Mouse (Mus musculus) gastrocnemius, adult 8-10 months (tissue): ENCODE results near the gene Gjb2. TPM values are rescaled to one million over a fixed set of nuclear protein-coding genes. Genes with fewer than 3 reads are reported as not detected.

Experiments used
- DNase-seq, 2 experiments: peaks; one replicate each; pipeline ENCODE4 v3.0.0; 2022; ENCODE audit warnings: low spot score in 2 of 2
- total RNA-seq, 4 experiments: library from RNA; stranded (reverse); gene quantifications; 2 replicates each; pipeline ENCODE4 v1.2.4; 2022

Gjb2 gene
- total RNA-seq, result under 1 TPM in 3 of 4 experiments, not detected in 1; 0.16 to 0.46 (median 0.24) TPM

DNA sequence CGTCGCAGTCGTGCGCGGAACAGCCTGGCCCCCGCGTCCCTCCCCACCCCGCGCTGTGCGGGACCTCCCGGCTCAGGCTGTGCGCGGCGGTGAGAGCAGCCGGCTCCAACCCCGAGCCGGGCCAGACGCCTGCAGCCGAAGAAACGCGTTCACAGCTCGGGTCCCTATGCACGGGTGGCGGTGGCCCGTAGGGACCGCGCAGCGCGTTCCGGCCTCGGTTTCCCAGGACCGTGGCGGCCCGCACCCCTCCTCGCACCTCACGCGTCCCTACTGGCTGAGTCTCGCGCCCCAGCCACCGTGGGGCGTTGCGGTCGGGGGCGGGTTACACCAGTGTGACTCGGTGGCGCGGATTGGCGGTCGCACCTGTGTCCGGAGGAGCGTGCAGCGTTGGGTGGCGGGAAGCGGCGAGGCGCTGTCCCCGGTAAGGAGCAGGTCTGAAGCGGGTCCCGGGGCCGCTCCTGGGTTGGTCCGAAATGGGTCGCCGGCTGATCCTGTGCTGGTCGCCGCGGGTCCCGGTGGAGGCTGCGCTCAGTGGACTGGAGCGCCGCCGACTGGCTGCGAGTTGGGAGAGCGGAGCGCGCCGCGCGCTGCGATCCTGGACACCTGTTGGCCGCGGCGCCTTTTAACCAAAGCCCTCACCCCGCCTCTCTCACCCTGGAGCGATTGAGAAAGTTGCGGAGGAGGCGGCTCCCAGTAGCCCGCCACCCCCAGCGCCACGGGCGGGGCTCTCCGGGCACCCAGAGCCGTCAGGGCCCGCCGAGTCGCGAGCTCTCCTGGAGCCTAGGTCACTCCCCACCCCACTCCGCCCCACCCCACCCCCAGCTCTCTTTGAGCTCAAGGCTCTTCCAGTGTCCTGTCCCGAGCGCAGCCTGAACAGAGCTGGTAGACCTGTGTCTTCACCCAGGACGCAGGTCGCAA lies at the start of gene Gjb2:
TSS of gene Gjb2 (minus strand) at position 597 of the 918 bp plus-strand sequence.
- DNase-seq, result no peak

DNA sequence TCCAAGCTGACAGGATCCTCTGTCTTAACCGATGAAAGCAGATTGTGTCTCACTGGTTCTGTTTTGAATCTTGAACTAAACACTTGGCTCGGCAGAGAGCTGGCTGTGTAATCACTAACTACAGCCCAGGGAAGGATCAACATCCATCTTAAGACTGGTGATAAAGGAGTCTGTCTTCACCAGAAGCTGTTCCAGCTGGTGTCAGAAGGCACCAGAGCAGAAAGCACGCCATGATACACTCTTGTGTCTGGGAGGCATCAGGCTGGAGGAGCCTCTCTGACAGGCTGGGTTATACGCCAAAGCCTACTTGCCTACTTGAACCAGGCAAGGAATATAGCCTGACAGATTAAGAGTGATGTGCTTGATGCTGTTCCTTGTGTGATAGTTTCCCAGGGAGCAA lies 41.2 kb upstream of the Gjb2 start:
- DNase-seq, result no peak

DNA sequence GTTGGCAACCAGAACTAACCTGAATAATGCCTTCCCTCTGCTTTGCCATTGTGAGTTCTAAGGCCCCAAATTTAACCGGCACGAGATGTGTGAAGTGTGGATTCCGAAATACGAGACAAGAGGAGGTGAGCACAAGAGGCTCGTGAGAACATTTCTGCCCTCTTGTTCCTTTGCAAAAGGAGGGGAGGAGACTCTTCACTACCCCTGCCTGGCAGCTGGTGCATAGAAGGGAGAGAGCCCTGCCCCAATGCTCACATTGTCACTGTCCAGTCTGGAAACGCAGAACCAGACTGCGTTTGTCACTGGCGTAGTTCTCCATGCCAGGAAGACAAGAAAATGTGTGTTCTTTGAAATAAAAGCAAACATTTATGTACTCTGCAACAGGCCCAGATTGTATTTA lies 30.8 kb upstream of the Gjb2 start:
- no peak for DNase-seq

DNA sequence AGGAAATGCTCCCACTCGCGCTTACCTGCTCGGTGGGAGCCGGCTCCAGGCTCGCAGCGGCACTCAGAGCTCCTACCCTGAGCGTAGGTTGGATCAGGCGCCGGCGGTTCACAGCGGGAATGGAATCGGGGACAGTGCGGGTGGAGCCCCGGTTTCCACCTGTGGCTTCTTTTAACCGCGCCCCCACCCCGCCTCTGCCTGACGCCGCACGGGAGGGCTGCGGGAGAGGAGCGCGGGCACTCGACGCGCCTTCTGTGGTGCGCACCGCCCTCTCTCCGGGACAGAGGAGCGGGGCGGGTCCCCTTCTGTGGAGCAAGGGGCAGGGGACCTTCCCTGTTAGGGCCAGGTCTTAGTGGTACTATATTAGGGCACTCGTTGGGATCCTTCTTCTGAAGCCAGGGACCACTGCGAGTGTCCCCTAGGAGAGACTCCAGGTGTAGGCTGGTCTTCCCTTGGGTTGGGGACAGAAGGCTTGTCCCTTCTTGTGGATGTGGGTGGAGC lies 28.7 kb upstream of the Gjb2 start, which contains the start of gene Gjb6:
TSS of gene Gjb6 (minus strand) at position 451 of the 501 bp plus-strand sequence.
- no peak for DNase-seq

DNA sequence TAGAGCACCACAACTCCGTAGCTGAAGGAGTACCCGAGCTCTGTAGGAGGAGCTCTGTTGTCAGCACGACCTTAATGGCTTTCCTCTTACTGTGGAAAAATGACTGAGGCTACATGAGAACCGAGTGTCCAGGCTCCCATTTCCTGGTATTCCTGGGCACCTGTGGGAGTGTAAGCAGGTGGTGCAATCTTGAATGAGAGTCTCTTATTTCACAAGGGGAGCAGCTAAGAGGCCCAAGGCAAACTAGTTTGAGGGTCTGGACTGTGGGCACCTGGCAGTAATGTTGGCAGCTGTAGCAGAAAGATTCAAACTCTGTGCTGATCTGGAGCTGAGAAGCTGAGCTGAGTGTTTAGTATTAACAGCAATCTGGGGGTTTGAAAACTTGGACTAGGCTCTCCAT lies 22.9 kb upstream of the Gjb2 start:
- DNase-seq, result no peak

DNA sequence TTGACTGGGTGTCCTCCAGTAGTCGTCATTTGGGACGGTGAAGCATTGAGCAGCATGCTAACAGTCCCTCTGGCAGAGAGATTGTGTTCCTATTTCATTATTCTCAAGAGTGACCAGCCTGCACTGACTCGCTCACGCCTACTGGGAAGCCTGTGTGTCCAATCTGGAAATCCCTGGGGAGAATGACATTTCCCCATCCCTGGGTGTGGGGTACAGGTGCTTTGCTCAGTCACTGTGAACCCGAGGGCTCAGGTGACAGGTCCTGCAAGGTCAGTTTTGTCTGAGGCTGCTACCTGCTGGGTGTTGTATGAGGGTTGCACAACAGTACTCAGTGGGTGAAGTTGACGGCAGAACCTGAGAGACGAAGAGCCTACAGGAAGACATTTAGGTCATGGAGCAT lies 17.8 kb upstream of the Gjb2 start:
- no peak for DNase-seq

DNA sequence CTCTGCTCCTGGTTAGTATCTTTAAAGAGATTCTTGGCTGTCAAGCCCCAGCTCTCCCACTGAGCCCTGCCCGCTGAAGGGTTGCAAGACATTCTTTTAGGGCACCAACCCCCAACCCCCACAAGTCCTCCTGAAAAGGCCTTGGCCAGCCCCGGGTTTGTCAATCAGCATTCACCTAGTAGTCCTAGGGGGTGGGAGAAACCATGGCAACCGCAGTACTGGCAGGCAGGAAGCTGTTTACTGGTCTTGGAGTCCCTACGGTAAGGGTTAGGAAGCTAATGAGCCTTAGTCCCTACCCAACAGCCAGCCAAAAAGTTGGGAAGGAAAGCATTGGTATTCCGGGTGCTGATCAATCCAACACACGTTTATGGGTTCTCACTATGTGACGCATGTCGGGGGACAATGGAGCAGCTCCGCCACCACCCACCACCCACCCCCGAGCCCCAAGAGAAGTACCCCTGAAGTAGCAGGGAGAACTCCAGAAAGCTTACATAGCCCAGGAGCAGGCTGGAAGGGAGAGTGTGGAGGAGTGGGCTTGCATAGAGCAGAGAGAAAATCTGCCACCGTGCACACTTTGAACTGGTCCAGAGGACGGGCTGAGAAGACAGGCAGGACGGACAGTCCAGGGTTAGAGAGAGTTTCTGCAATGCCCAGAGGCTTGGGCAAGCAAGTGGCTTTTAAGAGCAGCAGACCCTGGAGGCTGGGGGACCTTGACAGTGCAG lies 11.5 kb upstream of the Gjb2 start, which contains the start of gene Gm4491:
TSS of gene Gm4491 (minus strand) at position 61 of the 722 bp plus-strand sequence.
- DNase-seq, result no peak

DNA sequence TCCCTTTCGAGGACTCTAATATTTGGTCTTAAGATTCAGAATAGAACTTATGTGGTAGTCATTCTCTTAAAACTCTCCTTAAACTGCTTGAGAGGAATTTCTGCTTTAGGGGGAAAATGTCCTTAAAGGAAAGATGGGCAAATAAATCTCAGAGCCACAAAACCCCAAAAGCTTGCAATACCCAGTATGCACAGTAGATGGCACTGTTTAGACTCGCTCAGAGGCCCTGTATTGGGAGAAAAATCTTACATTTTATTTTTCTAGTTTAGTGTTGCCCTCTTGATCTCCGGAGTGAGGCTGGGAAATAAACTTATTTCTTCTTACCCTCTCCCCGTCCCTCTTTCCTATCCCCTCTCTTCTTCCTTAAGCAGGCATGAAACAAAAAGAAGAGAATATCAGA lies 4.7 kb upstream of the Gjb2 start:
- DNase-seq, result no peak

DNA sequence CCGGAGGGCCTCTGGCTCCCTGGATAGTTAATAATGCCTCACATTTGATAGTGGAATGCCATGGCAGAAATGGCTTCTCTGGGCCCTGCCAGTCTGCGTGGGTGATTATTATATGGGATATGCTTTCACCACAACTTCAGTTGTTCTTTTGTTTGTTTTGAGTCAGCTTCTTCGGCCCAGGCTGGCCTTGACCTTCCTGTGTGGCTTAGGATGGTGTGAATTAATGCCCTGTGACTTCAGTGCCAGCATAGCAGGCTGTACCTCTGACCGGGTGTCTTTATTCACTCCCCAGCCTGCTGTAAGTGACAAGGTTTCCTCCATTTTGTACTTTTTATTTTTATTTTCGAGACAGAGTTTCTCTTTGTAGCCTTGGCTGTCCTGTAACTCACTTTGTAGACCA lies 3.4 kb upstream of the Gjb2 start:
- DNase-seq, result no peak

DNA sequence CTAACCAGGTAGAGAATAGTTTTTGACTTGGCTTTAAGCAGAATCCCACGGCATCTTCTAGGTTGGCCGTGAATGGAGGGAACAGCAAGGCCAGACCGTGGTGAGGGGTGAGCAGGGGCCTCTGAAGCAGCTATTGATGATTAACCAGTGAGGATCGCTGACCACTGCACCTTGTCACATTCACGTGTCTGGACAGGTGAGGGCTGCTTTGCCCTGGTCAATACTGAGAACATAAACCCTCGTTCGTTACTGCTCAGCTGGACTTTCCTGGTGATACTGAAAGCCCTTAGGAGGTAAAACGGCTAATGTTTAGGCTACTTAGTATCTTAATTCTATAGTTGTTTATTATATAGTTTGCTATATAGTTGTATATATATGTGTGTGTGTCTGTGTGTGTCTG lies 2.6 kb upstream of the Gjb2 start:
- DNase-seq, result no peak

DNA sequence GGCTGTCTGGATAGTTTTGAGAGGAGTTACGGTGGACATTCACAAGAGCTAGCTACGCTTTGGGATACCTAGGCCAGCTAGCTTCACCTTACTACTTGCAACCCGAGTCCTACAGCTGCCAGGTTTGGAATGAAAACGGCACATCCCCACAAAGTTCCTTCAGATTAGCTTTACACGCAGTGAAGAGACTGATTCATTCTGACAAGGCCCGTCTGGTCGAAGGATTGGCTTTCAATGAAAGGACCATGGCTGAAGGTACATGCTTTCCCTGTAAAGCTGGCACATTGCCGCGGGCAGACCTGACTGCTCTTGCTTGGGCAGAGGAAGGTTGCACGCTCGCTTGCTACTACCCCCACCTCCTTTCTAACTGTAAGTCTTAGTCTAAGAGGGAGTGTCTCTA lies 1.2 kb upstream of the Gjb2 start:
- no peak for DNase-seq

DNA sequence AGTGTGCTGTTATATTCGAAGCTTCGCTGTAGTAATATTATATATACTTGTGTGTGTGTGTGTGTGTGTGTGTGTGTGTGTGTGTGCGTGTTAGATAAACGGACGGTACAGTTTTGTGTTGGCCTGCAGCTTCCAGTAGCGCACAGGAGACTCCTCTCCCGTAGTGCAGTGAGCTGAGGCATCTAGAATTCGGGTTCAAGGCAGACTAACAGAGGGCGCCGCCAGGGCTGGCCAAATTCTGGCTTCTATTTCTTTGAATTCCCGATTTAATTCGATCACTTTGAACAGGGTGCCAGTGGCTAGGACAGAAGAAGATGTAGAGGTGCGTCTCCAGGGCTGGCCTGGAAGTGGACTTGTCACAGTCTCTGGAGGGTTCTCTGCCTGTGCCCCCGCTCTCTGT lies 609 bp upstream of the Gjb2 start:
- DNase-seq, result no peak

DNA sequence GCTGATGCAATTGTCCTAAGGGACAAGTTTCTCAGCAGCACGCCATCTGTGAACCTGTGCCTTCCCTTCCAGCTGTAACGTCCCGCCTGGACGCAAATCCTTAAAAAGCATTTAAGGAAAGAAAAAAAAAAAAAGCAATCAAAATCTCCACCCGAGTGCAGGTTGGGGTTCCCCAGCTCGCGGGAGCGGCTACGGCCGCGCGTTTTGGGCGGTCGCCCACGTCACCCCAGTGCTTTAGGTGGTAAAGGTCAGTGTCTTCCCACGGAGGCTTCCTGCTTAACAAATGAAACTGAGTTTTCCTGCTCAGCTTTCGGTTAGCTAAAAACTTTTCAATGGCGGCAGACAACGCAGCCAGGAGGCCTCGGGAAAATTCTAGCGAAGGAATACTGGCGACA lies 794 bp downstream of the Gjb2 start:
- DNase-seq, result no peak

DNA sequence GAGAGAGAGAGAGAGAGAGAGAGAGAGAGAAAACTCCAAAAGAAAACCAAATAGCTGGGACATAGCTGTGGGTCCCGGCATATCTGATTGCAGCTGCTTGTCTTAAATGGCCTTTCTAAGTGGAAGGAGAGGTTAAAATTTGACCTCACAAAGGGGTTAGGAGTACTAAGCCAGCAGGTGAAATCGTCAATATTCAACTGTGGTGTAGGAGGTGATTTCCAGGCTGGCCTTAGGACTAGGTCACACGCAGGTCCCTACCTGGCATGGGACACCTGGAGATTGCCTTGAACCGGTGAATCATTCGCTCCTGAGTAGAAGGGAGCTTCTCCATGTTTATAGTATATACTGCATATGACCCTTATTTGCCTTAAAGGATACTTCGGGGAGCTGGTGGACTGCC lies 1.4 kb downstream of the Gjb2 start:
- DNase-seq, result no peak

DNA sequence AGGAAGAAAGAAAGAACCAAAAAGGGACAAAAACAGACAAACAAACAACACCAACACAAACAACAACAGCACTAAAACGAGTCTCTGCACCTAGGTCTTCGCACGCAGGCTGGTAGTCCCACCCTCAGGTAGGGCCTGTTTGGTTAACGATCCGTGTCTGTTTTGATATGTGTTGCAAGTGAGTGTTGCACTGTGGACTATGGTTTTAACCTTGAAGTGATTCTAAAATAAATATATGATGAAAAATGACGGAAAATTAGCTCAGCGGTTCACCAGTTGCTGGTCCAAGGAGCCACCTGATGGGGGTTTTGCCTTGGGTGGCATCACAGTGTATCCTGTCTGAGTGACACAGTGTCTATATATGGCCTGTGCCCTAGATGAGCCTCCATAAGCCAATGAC lies 2.9 kb downstream of the Gjb2 start:
- no peak for DNase-seq

DNA sequence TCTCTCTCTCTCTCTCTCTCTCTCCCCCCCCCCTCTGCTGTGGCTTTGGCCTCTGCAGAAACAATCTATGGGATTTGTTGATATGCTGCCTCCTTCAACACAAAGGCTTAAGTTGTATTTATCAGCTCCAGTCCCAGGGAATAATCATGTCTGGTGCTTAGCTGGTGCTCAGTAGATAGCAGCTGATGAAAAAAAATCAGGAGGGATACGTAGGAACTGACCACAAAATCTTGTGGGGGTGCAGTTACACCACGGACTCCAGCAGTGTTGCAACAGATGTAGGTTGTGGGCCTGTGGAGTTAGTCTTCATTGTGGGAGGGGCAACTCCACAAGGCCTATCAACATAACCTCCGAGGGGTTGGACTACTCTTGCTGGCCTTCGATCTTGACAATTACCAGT lies 8.6 kb downstream of the Gjb2 start:
- DNase-seq, result no peak

DNA sequence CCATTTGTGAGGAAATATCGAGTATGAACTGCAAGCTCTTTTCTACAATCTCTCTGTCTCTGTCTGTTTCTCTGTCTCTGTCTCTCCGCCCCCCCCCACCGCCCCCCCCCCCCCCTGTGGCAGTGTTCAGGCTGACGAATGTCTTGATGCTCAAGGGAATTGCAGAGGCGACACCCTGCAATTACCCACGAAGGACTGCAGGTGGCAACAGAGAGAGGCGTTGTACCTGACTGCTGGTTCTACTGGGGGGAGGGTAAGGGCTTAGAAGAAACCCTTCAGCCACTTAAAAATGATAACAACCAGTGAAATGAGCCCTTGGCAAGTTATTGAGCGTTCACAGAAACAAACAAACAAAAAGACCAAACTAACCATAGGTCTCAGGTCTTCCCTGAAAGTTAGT lies 11.5 kb downstream of the Gjb2 start:
- DNase-seq, result no peak

DNA sequence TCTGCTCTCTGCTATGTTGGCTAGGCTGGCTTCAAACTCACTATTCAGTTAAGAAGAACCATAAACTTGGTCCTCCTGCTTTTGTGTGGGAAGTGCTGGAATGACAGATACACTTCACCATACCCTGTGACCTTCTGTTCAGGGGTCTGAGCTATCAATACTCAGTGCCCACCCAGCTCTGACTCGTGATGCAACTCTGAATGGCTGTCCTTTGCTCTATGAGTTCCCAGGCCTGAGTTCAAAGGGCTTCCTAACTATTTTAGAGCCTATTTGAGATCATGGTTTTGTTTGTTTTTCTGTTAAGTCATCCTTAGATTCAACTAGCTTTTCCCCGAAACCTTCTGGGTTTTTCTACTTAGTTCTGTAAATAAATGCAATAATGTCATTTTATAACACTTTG lies 14.5 kb downstream of the Gjb2 start:
- DNase-seq, result no peak

DNA sequence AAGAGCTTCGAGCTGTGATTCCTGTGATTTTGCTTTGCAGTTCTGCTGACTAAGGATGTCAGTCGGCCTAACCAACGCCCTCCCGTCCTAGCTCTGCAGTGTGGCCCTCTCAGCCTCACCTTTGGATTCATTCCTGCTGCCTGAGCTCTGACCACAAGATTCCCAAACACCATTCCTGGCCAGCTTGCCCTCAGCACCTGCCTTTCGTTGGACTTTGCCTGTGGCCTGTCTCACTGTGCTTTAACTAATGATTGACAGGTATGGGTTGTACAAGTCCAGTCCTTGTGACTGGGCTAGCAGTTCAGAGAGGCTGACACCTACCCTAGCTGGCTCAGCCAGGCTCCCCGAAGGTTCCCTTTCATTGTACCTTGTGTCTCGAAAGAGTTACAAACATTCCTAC lies 15.4 kb downstream of the Gjb2 start:
- DNase-seq, result no peak

DNA sequence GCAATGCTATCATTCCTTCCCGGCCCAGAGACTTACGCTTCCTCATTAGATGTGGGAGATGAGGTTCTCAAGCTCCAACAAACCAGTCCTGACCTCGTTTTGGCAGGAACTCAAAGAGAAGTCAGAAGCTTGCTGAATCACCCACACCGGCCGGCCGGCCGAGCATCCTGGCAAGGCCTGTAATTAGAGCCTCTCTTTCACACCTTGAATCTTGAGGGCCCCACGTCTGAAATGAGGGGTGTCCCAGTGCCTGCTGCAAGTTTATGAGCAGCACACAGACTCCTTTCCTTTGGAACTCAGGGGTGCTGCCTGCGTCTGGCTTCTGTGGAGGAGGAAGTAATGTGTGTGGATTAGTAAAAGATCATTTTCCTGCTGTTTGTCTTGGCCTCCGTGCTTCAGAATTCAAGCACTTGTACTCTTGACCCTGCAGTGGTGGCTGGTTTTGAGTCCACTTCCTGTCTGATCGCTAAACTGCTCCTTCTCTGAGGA lies 20.3 kb downstream of the Gjb2 start:
- no peak for DNase-seq

DNA sequence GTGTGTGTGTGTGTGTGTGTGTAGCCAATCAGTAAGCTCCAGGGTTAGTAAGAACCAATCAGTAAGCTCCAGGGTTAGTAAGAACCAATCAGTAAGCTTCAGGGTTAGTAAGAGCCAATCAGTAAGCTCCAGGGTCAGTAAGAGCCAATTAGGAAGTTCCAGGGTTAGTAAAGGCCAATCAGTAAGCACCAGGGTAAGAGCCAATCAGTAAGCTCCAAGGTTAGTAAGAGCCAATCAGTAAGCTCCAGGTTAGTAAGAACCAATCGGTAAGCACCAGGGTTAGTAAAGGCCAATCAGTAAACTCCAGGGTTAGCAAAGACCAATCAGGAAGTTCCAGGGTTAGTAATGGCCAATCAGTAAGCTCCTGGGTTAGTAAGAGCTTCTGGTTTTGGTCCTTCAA lies 21.6 kb downstream of the Gjb2 start:
- DNase-seq, result no peak

DNA sequence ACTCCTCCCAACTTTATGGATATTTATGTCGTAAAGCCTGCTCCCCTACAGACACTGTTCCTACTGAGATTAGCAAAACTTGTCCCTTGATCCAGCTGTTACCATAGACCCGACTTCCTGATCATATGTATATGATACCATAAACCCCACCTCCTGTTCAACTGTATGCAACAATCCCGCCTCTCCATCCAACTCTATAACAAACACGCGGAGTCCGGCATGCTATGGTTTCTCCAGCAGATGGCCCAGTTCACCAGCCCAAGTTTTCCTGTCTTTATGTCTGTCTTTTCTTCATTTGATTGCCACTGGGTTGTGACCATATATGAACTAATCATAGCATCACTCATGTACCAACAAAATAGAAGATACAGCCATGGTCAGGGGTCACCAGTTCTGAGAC lies 29.0 kb downstream of the Gjb2 start:
- no peak for DNase-seq
